Mouse (Mus musculus): ENCODE data around the gene Zfp541. TPM values are rescaled to one million over a fixed set of nuclear protein-coding genes. Genes with fewer than 3 reads are reported as not detected.

Gene Zfp541
- polyA plus RNA-seq (2014; fragmentation: Illumina TruSeq; extraction: RNeasy Lipid Tissue Mini Kit (QIAGEN cat#74804); ENCODE audit: low read depth, low replicate concordance) = 18.6 TPM

GRCm38 (mm10) chr7:16061219-16062098 lies at the start of gene Zfp541:
Gene Zfp541 (plus strand): TSS chr7:16061814.

GRCm38 (mm10) chr7:16047338-16048146 lies 14.1 kb upstream of the Zfp541 start, which contains the start of gene Bicra:
Gene Bicra (minus strand): TSS chr7:16047921.

GRCm38 (mm10) chr7:16098021-16099017 lies 36.7 kb downstream of the Zfp541 start, which contains the start of gene Napa:
Gene Napa (plus strand): TSS chr7:16098458.

GRCm38 (mm10) chr7:16119569-16120261 lies 58.1 kb downstream of the Zfp541 start, which contains the start of gene Kptn:
Gene Kptn (plus strand): TSS chr7:16119895.

GRCm38 (mm10) chr7:16129421-16129845 lies 67.8 kb downstream of the Zfp541 start, which contains the start of gene Slc8a2:
Gene Slc8a2 (plus strand): TSS chr7:16129826.

Other genes starting within 250 kb of the Zfp541 start
- gene Obox6, start 222.1 kb upstream of the Zfp541 start, polyA plus RNA-seq (2014; fragmentation: Illumina TruSeq; extraction: RNeasy Lipid Tissue Mini Kit (QIAGEN cat#74804); ENCODE audit: low read depth, low replicate concordance) = not detected
- gene Crx, start 181.8 kb upstream of the Zfp541 start, polyA plus RNA-seq (2014; fragmentation: Illumina TruSeq; extraction: RNeasy Lipid Tissue Mini Kit (QIAGEN cat#74804); ENCODE audit: low read depth, low replicate concordance) = not detected
- not detected for gene Crxos, start 179.2 kb upstream of the Zfp541 start, polyA plus RNA-seq (2014; fragmentation: Illumina TruSeq; extraction: RNeasy Lipid Tissue Mini Kit (QIAGEN cat#74804); ENCODE audit: low read depth, low replicate concordance)
- gene Selenow, start 139.4 kb upstream of the Zfp541 start, polyA plus RNA-seq (2014; fragmentation: Illumina TruSeq; extraction: RNeasy Lipid Tissue Mini Kit (QIAGEN cat#74804); ENCODE audit: low read depth, low replicate concordance) = 12.0 TPM
- gene Nop53, start 115.7 kb upstream of the Zfp541 start, polyA plus RNA-seq (2014; fragmentation: Illumina TruSeq; extraction: RNeasy Lipid Tissue Mini Kit (QIAGEN cat#74804); ENCODE audit: low read depth, low replicate concordance) = 9.3 TPM
- 1.5 TPM for gene Ehd2, start 94.2 kb upstream of the Zfp541 start, polyA plus RNA-seq (2014; fragmentation: Illumina TruSeq; extraction: RNeasy Lipid Tissue Mini Kit (QIAGEN cat#74804); ENCODE audit: low read depth, low replicate concordance)
- gene Bicra, start 13.9 kb upstream of the Zfp541 start, polyA plus RNA-seq (2014; fragmentation: Illumina TruSeq; extraction: RNeasy Lipid Tissue Mini Kit (QIAGEN cat#74804); ENCODE audit: low read depth, low replicate concordance) = 0.15 TPM
- gene Napa, start 36.6 kb downstream of the Zfp541 start, polyA plus RNA-seq (2014; fragmentation: Illumina TruSeq; extraction: RNeasy Lipid Tissue Mini Kit (QIAGEN cat#74804); ENCODE audit: low read depth, low replicate concordance) = 32.6 TPM
- 2.6 TPM for gene Kptn, start 58.1 kb downstream of the Zfp541 start, polyA plus RNA-seq (2014; fragmentation: Illumina TruSeq; extraction: RNeasy Lipid Tissue Mini Kit (QIAGEN cat#74804); ENCODE audit: low read depth, low replicate concordance)
- gene Slc8a2, start 68.0 kb downstream of the Zfp541 start, polyA plus RNA-seq (2014; fragmentation: Illumina TruSeq; extraction: RNeasy Lipid Tissue Mini Kit (QIAGEN cat#74804); ENCODE audit: low read depth, low replicate concordance) = 2.8 TPM
- not detected for gene Meis3, start 113.3 kb downstream of the Zfp541 start, polyA plus RNA-seq (2014; fragmentation: Illumina TruSeq; extraction: RNeasy Lipid Tissue Mini Kit (QIAGEN cat#74804); ENCODE audit: low read depth, low replicate concordance)
- 0.32 TPM for gene Dhx34, start 160.2 kb downstream of the Zfp541 start, polyA plus RNA-seq (2014; fragmentation: Illumina TruSeq; extraction: RNeasy Lipid Tissue Mini Kit (QIAGEN cat#74804); ENCODE audit: low read depth, low replicate concordance)
- gene C5ar2, start 182.3 kb downstream of the Zfp541 start, polyA plus RNA-seq (2014; fragmentation: Illumina TruSeq; extraction: RNeasy Lipid Tissue Mini Kit (QIAGEN cat#74804); ENCODE audit: low read depth, low replicate concordance) = not detected
- 0.28 TPM for gene C5ar1, start 197.7 kb downstream of the Zfp541 start, polyA plus RNA-seq (2014; fragmentation: Illumina TruSeq; extraction: RNeasy Lipid Tissue Mini Kit (QIAGEN cat#74804); ENCODE audit: low read depth, low replicate concordance)
- gene Inafm1, start 211.8 kb downstream of the Zfp541 start, polyA plus RNA-seq (2014; fragmentation: Illumina TruSeq; extraction: RNeasy Lipid Tissue Mini Kit (QIAGEN cat#74804); ENCODE audit: low read depth, low replicate concordance) = 1.8 TPM
- gene Ccdc9, start 225.0 kb downstream of the Zfp541 start, polyA plus RNA-seq (2014; fragmentation: Illumina TruSeq; extraction: RNeasy Lipid Tissue Mini Kit (QIAGEN cat#74804); ENCODE audit: low read depth, low replicate concordance) = 18.3 TPM
- not detected for gene Bbc3, start 246.6 kb downstream of the Zfp541 start, polyA plus RNA-seq (2014; fragmentation: Illumina TruSeq; extraction: RNeasy Lipid Tissue Mini Kit (QIAGEN cat#74804); ENCODE audit: low read depth, low replicate concordance)